Mouse (Mus musculus): ENCODE data around the gene Tmem189.

DNA sequence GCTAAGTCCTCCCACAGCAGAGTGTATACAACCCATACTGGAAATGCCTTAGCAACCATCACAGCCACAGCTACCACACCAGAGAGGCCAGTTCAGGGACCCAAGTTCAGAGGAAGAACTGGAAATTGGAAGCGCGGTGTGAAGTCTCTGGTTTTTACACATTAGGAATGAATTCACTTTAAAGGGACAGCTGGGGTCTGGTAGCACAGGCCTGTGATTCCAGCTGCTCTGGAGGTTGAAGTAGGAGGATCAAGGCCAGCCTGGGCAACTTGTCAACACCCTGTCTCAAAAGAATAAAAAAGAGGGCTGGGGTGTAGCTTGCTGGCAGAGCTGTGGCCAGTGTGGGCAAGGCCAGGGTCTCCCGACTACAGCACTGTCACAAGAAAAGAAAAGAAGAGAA, 3.8 kb downstream of the Tmem189 start:
- TF ChIP-seq CTCF (IDR thresholded peaks at IDR 0.05; ENCODE audit: borderline replicate concordance, insufficient read depth, low read depth, low read length) (no peak), POLR2A (IDR thresholded peaks at IDR 0.05; ENCODE audit: borderline replicate concordance, insufficient read depth, low read length) (no peak)

Measured in cerebellum, adult 2 months (tissue).